Mouse (Mus musculus): Measurements from ENCODE around the gene Ubl3. TPM values are rescaled to one million over a fixed set of nuclear protein-coding genes. Genes with fewer than 3 reads are reported as not detected.

Gene Ubl3
- total and polyA plus RNA-seq, 2 experiments = 32.4 to 58.0 TPM

- TF ChIP-seq POLR2A (IDR thresholded peaks at IDR 0.05; ENCODE audit: extremely low read depth, insufficient read depth, low read length) = no peak
- TF ChIP-seq CTCF (IDR thresholded peaks at IDR 0.05; ENCODE audit: low read depth, low read length) = no peak
- Histone ChIP-seq H3K27ac (replicated peaks; ENCODE audit: insufficient read depth, low read depth, low read length) (no peak overlapping the region), H3K79me2 (ENCODE audit: control insufficient read depth, insufficient read depth, low read length) (peaks cover 45% of the 10 kb centered on the region; the same call in 1 of the 2 replicates), H3K27me3 (ENCODE audit: control insufficient read depth, insufficient read depth, low read length) (no peaks in the 10 kb centered on the region), H3K4me1 (ENCODE audit: control insufficient read depth, insufficient read depth, low read length) (peaks cover 9% of the 10 kb centered on the region), H3K4me3 (ENCODE audit: insufficient read depth, low read depth, low read length) (no peak overlapping the region), H3K36me3 (ENCODE audit: control insufficient read depth, insufficient read depth, low read length) (no peaks in the 10 kb centered on the region), H3K9ac (ENCODE audit: low read depth, low read length) (no peak overlapping the region)
- no peak for DNase-seq (ENCODE audit: extremely low read depth, low read depth, low spot score)
- WGBS = 72% methylated on average over 4 of the region's 4 CpGs
Measured at GRCm38 (mm10) chr5:148517445-148517844, 35.1 kb downstream of the Ubl3 start.

- no peak overlapping the region for H3K9ac ChIP-seq (ENCODE audit: low read depth, low read length)
- H3K4me3 ChIP-seq (ENCODE audit: insufficient read depth, low read depth, low read length) = no peak overlapping the region
- H3K27ac ChIP-seq (replicated peaks; ENCODE audit: insufficient read depth, low read depth, low read length) = no peak overlapping the region
- peaks cover 14% of the 10 kb centered on the region for H3K36me3 ChIP-seq (ENCODE audit: control insufficient read depth, insufficient read depth, low read length)
- WGBS = 82% methylated on average over 5 of the region's 5 CpGs
- no peak for TF ChIP-seq CTCF (IDR thresholded peaks at IDR 0.05; ENCODE audit: low read depth, low read length)
- TF ChIP-seq POLR2A (IDR thresholded peaks at IDR 0.05; ENCODE audit: extremely low read depth, insufficient read depth, low read length) = no peak
- DNase-seq (ENCODE audit: extremely low read depth, low read depth, low spot score) = no peak
- H3K79me2 ChIP-seq (ENCODE audit: control insufficient read depth, insufficient read depth, low read length) = peaks cover 16% of the 10 kb centered on the region; the same call in 1 of the 2 replicates
- peaks cover 2% of the 10 kb centered on the region; the same call in 1 of the 2 replicates for H3K4me1 ChIP-seq (ENCODE audit: control insufficient read depth, insufficient read depth, low read length)
- H3K27me3 ChIP-seq (ENCODE audit: control insufficient read depth, insufficient read depth, low read length) = no peaks in the 10 kb centered on the region
Measured at GRCm38 (mm10) chr5:148512042-148512640, 40.4 kb downstream of the Ubl3 start.

GRCm38 (mm10) chr5:148510265-148510664 lies 42.3 kb downstream of the Ubl3 start:
- 85% methylated on average over 2 of the region's 2 CpGs for WGBS
- peaks cover 9% of the 10 kb centered on the region; the same call in 1 of the 2 replicates for H3K79me2 ChIP-seq (ENCODE audit: control insufficient read depth, insufficient read depth, low read length)
- no peak for DNase-seq (ENCODE audit: extremely low read depth, low read depth, low spot score)
- H3K27me3 ChIP-seq (ENCODE audit: control insufficient read depth, insufficient read depth, low read length) = no peaks in the 10 kb centered on the region
- no peak for TF ChIP-seq POLR2A (IDR thresholded peaks at IDR 0.05; ENCODE audit: extremely low read depth, insufficient read depth, low read length)
- H3K27ac ChIP-seq (replicated peaks; ENCODE audit: insufficient read depth, low read depth, low read length) = no peak overlapping the region
- H3K4me3 ChIP-seq (ENCODE audit: insufficient read depth, low read depth, low read length) = no peak overlapping the region
- H3K4me1 ChIP-seq (ENCODE audit: control insufficient read depth, insufficient read depth, low read length) = no peaks in the 10 kb centered on the region
- H3K36me3 ChIP-seq (ENCODE audit: control insufficient read depth, insufficient read depth, low read length) = peaks cover 29% of the 10 kb centered on the region
- H3K9ac ChIP-seq (ENCODE audit: low read depth, low read length) = no peak overlapping the region

- Histone ChIP-seq H3K79me2 (ENCODE audit: control insufficient read depth, insufficient read depth, low read length) (peaks cover 4% of the 10 kb centered on the region; the same call in 1 of the 2 replicates), H3K36me3 (ENCODE audit: control insufficient read depth, insufficient read depth, low read length) (peaks cover 31% of the 10 kb centered on the region), H3K27me3 (ENCODE audit: control insufficient read depth, insufficient read depth, low read length) (no peaks in the 10 kb centered on the region), H3K4me1 (ENCODE audit: control insufficient read depth, insufficient read depth, low read length) (no peaks in the 10 kb centered on the region), H3K9ac (ENCODE audit: low read depth, low read length) (no peak overlapping the region), H3K4me3 (ENCODE audit: insufficient read depth, low read depth, low read length) (no peak overlapping the region), H3K27ac (replicated peaks; ENCODE audit: insufficient read depth, low read depth, low read length) (no peak overlapping the region)
- 75% methylated on average over 7 of the region's 7 CpGs for WGBS
- no peak for DNase-seq (ENCODE audit: extremely low read depth, low read depth, low spot score)
- TF ChIP-seq POLR2A (IDR thresholded peaks at IDR 0.05; ENCODE audit: extremely low read depth, insufficient read depth, low read length) (no peak), CTCF (IDR thresholded peaks at IDR 0.05; ENCODE audit: low read depth, low read length) (no peak)
Measured at GRCm38 (mm10) chr5:148509731-148510130, 42.9 kb downstream of the Ubl3 start.

GRCm38 (mm10) chr5:148508901-148509604 lies 43.5 kb downstream of the Ubl3 start:
- H3K9ac ChIP-seq (ENCODE audit: low read depth, low read length) = no peak overlapping the region
- H3K4me1 ChIP-seq (ENCODE audit: control insufficient read depth, insufficient read depth, low read length) = no peaks in the 10 kb centered on the region
- no peaks in the 10 kb centered on the region for H3K27me3 ChIP-seq (ENCODE audit: control insufficient read depth, insufficient read depth, low read length)
- H3K27ac ChIP-seq (replicated peaks; ENCODE audit: insufficient read depth, low read depth, low read length) = no peak overlapping the region
- no peak for TF ChIP-seq CTCF (IDR thresholded peaks at IDR 0.05; ENCODE audit: low read depth, low read length)
- no peak for TF ChIP-seq POLR2A (IDR thresholded peaks at IDR 0.05; ENCODE audit: extremely low read depth, insufficient read depth, low read length)
- DNase-seq (ENCODE audit: extremely low read depth, low read depth, low spot score) = no peak
- WGBS = 91% methylated on average over 11 of the region's 11 CpGs
- H3K4me3 ChIP-seq (ENCODE audit: insufficient read depth, low read depth, low read length) = no peak overlapping the region
- peaks cover 2% of the 10 kb centered on the region; the same call in 1 of the 2 replicates for H3K79me2 ChIP-seq (ENCODE audit: control insufficient read depth, insufficient read depth, low read length)
- peaks cover 34% of the 10 kb centered on the region for H3K36me3 ChIP-seq (ENCODE audit: control insufficient read depth, insufficient read depth, low read length)

- no peak overlapping the region for H3K4me3 ChIP-seq (ENCODE audit: insufficient read depth, low read depth, low read length)
- DNase-seq (ENCODE audit: extremely low read depth, low read depth, low spot score) = no peak
- WGBS = 95% methylated on average over 17 of the region's 17 CpGs
Measured at GRCm38 (mm10) chr5:148505381-148505780, 47.2 kb downstream of the Ubl3 start.

More at GRCm38 (mm10) chr5:148505381-148505780, 47.2 kb downstream of the Ubl3 start:
- H3K27ac ChIP-seq (replicated peaks; ENCODE audit: insufficient read depth, low read depth, low read length) = no peak overlapping the region
- H3K9ac ChIP-seq (ENCODE audit: low read depth, low read length) = no peak overlapping the region
- H3K79me2 ChIP-seq (ENCODE audit: control insufficient read depth, insufficient read depth, low read length) = no peaks in the 10 kb centered on the region; the same call in 1 of the 2 replicates
- H3K27me3 ChIP-seq (ENCODE audit: control insufficient read depth, insufficient read depth, low read length) = no peaks in the 10 kb centered on the region
- TF ChIP-seq POLR2A (IDR thresholded peaks at IDR 0.05; ENCODE audit: extremely low read depth, insufficient read depth, low read length) = no peak
- no peak for TF ChIP-seq CTCF (IDR thresholded peaks at IDR 0.05; ENCODE audit: low read depth, low read length)
- no peaks in the 10 kb centered on the region for H3K4me1 ChIP-seq (ENCODE audit: control insufficient read depth, insufficient read depth, low read length)
- peaks cover 28% of the 10 kb centered on the region for H3K36me3 ChIP-seq (ENCODE audit: control insufficient read depth, insufficient read depth, low read length)
